Mouse (Mus musculus) effector memory CD4-positive, alpha-beta T cell, adult 5 months (primary cell): Measurements from ENCODE around the gene Fam92a. TPM values are rescaled to one million over a fixed set of nuclear protein-coding genes. Genes with fewer than 3 reads are reported as not detected.

ENCODE experiments used
- polyA plus RNA-seq: library from polyadenylated mRNA; unstranded; fragments of 100-300 nt; shearing (Covaris generic); gene quantifications from one replicate; pipeline ENCODE4 v1.2.1, GENCODE M21; 2017

Gene Fam92a
- 26.8 TPM for polyA plus RNA-seq

DNA sequence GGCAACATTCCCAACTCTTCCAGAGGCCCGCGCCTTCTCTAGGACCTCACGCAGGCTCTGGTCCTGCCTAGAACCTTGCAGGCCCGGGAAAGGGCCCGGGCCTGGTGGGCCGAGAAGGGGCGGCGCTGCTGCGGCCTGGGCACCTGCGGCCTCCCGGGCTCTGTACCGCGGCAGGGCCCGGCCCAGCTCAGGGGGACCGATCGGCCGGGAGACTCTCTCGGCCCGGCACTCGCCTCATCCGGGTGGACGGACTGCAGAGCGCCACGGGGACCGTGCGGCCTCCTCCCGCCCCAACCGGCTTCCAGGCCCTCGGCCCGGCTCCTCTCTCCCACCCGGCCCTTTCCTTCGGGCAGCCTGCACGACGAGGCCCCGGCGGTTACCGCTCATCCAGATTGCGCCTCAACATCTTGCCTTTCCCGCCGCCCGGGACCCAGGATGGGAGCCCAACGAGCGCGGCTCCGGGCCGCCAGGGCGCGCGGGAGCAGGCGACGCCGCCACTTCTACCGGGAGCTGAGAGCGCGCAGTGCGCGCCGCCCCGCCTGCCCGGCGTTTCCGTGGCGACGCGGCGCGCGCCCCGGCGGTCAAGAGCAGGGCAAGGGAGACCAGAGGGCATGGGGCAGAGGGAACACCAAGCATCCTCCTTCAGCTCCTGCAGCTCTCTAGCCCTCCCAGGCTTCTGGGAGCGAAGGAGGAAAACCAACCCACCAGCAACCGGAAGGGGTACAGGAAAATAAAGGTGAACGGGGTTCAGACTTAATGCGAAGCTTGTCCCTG, at the start of gene Fam92a:
Gene Fam92a, minus strand, starts transcription at position 698 of the 774 bp plus-strand sequence.

DNA sequence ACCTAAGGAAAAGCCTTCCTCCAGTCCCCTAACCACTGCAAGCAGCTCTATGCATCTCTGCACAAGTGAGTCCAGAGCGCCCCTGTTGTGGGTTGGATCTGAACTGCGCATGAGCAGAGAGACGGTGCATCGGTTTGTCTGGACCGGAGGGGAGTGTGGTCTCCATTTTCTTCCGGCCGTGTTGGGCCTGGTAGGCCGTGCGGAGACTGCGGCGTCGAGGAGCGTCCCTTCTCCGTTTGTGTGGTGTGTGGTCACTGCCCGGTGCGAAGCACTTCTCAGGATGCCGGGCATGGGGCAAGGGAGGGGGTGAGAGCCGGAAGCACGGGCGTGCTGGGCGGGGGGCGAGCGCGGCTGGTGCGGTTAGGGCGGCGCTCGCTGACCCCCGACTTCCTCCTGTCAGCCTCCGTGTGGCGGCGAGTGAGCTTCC, 31.7 kb downstream of the Fam92a start, which contains the start of gene Rbm12b1:
Gene Rbm12b1, plus strand, starts transcription at position 124 of the 427 bp plus-strand sequence.

Other genes with a start within 250 kb of the Fam92a start
- not detected for gene Gm10604, start 190.8 kb downstream of the Fam92a start, polyA plus RNA-seq
- gene Rbm12b2, start 82.6 kb downstream of the Fam92a start, polyA plus RNA-seq = 15.1 TPM
- gene Rbm12b1, start 31.8 kb downstream of the Fam92a start, polyA plus RNA-seq = 10.9 TPM